Mouse (Mus musculus): ENCODE data around the gene Itpkb. TPM values are rescaled to one million over a fixed set of nuclear protein-coding genes. Genes with fewer than 3 reads are reported as not detected.
A peak's percentile ranks its signal among the peaks of the same experiment; 100 is the strongest.

Itpkb gene
- total RNA-seq, 2 experiments from 2014 or later: 15.9 to 17.7 TPM

DNA sequence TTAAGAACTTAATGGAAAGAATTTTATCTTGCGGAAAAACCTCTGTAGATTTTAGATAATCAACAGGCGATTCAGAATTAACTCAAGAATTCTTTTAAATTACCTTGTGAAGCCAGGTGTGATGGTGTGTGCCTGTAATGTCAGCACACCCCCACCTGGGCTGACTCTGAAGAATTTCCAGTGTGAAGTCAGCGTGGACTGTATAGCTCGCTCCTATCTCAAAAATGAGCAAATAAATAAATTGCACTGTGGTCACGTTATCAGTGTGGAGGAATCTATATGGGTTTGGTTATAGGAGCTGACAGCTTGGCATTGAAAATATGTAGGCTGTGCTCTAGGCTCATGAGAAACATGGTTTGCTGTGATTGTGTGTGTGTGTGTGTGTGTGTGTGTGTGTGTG, 8.9 kb downstream of the Itpkb start:
- DNase-seq (ENCODE audit: low spot score in 2 of 2): no peak

DNA sequence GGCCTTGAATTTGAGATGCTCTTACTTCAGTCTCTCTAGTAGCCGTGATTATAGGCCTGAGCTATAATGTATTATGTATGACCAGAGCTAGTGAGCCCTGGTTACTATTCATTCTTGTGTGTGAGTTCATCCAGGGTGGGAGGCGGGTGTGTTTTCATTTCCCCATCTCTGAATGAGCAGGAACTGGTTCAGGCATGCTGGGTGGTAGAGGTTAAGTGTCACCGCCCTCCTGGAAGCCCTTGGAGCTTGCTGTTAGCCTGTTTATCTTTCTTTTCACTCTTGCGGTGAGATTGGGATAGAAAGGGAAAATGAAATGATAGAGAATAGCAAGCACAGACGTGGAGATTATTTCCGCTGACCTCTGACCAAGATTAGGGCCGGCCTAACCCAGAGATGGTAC, 12.7 kb downstream of the Itpkb start:
- no peak for DNase-seq (ENCODE audit: low spot score in 2 of 2)

DNA sequence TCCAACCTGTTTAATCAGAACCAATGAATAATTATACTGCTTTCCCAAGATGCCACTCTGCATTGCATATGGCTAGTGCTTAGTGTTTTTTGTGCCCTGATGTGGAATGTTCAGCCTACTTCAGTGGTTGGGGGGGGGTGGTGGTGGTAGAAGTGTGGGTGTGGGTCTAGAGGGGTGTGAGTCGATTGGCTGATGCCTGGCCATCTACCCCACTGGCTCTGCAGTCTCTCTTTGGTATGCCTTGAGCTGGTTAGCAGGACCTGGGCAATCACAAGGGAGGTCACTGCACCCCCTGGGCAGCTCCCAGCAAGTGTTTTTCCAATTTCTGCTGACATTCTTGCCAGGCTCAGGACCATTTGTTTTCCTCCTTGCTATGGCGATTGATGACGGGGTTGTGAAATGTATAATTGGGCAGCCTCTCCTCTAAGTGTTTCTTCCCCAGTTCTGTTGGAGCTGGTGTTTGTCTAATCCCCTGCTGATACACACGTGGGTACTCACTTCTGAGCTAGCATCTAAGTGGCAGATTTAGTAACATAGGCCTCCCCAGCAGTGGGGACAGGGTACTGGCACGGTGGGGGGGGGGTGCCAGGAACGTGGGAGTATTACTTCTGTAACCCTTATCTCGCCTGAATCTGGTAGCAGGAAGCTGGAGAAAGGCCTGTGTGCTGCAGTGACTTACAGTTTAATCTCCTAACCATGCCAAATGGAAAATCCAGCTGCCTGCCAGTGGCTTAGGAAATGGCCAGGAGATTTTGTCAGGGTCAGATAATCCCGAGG, 13.3 kb downstream of the Itpkb start:
- no peak for DNase-seq (ENCODE audit: low spot score in 2 of 2)

DNA sequence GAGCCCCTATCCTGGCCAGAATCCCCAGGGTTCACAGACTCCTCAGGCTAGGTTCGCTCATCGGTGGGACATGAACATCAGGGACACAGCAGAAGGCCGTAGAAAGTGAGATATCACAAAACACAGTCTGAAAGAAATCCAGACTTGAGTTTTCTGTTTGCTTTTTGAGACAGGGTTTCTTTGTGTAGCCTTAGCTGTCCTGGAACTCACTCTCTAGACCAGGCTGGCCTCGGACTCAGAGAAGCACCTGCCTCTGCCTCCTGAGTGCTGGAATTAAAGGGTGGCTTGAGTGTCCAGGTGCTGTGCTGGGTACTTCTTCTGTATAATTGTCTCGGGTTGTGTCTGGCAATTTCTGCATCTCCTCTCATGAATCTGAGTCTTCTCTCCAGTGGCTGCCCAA, 14.8 kb downstream of the Itpkb start:
- no peak for DNase-seq (ENCODE audit: low spot score in 2 of 2)

DNA sequence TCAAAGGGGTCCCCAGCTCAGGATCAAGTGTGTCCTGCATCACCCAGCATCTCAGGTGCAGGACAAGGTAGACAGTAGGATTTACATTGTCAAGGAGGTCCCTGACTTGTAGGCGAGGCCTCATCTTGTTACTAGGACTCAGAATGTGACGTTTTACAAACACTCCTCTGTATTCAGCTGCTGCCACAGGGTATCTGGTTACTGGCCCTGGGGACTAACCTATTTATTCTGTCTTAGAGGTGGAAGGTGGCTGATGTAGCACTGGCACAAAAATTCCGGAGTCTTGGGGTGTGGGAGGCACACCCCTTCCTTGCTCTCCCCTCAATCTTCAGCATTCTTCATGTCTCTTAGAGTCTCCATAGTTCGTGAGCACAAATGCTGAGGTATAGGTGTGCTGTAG, 16.8 kb downstream of the Itpkb start:
- no peak for DNase-seq (ENCODE audit: low spot score in 2 of 2)

DNA sequence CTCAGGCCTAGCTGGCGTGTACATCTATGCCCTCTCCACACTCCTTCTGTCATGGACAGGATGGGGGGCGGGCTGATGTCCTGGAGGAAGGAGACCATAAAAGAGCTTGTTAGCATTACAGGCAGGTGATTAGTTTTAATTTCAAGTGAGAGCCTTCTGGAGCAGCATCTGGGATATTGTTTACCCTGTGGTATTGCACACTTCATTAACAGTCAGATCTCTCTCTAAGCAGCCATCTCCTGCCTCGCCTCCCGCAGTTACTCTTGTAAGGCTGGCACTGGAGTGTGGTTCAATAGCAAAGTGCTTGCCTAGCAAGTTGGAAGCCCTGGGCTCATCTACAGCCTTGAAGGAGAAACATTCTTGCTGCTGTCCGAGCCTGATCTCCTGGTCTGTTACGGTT, 17.6 kb downstream of the Itpkb start:
- no peak for DNase-seq (ENCODE audit: low spot score in 2 of 2)

DNA sequence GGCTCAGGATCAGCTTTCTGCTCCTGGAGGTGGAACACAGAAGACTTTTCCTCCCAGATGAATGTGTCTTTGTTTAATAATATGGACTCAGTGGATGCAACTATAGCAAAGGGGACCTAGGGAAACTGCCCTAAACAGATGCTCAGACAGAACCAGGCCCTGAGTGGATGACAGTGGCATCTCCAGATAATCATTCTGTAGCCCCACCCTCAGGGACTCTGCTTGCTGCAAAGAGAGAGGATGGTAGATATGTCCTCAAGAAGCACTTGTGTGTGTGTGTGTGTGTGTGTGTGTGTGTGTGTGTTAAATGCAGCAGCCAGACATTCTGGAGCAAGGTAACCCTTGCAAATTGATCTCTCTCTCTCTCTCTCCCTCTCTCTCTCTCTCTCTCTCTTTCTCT, 18.8 kb downstream of the Itpkb start:
- no peak for DNase-seq (ENCODE audit: low spot score in 2 of 2)

DNA sequence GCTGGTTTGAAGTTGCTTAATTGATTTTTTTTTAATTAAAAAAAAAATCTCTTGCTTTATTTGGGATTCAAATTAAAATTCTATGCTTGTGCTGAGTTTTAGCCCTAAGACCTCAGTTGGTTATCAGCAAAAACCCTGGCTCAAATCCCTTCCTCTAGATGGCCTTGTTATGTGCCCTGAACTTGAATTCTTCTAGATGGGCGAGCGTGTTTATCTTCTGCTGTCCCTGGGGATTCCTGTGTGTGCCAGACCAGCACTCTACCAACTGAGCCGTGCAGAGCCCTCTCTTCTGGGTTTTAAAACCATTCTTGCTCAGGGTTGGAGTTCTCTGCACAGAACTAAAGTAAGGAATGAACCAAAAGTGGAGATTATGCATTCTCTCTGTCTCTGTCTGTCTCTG, 22.0 kb downstream of the Itpkb start:
- no peak for DNase-seq (ENCODE audit: low spot score in 2 of 2)

DNA sequence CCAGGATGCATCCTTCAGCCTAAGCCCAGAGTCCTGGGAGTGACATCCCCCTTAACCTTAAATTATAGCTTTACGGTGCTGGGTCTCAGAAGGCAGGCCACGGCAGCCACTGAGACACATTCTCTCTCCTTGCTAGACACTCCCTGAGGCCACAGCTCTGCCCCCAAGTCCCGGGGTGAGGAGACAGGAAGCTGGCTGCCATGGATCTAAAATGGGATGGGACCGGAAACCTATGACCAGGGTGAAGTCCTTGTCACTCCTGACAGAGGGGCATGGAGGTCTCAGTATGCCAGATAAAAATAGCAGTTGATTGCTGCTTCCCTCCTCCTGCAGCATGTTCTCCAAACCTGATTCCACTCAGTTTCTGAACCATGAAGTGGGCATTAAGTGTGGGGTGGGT, 23.8 kb downstream of the Itpkb start:
- no peak for DNase-seq (ENCODE audit: low spot score in 2 of 2)

DNA sequence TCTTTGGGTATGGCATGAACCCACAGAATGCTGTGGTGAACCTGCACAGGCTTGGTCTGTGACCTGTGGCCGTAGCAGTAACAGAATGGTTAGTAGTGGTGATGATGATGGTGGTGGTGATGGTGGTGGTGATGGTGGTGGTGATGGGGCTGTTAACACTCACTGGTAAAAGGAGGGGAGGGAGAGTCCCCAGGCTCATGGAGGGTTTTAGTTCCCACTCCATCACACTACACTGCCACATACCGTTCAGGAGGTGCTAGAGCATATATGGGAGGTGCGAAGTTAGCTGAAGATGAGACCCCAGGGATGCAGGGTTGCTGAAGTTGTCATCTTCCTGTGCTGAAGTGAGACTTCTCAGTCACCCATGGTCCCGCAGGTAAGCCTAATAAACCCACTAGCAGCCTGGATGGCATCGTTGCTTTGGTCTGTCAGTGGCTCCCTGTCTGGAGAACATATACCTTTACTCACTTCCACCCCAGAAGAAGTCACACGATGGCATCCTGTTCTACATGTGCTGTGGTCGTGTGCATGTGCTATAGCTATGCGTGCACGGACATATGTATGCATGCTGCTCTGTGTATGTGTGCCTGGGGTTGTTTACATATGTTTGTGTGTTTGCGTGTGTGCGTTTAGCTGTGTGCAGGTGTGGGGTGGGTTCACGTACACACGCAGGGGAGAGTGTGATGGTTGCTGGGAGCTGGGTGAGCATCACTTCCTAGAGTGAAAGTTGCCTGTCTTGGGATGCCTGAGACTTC, 24.9 kb downstream of the Itpkb start:
- no peak for DNase-seq (ENCODE audit: low spot score in 2 of 2)

DNA sequence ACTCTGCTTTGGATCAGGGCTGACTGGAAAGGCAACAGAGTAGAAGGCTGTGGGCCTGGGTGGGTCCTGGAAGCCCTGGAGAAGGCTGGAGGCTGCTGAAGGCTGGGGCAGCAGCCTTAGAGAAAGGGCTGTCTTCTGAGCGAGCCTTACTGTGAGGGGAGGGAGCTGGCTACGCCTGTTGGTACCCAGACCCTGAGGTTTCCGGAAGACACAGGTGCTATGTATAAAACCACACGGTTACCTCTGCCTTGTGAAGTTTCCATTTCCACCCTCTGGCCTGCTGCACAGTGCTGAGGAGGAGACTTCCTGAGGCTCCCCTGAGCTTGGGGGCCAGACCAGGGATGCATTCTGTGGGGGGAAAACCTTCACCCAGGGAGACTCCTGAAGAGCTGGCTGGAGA, 25.9 kb downstream of the Itpkb start:
- DNase-seq (ENCODE audit: low spot score in 2 of 2): no peak

DNA sequence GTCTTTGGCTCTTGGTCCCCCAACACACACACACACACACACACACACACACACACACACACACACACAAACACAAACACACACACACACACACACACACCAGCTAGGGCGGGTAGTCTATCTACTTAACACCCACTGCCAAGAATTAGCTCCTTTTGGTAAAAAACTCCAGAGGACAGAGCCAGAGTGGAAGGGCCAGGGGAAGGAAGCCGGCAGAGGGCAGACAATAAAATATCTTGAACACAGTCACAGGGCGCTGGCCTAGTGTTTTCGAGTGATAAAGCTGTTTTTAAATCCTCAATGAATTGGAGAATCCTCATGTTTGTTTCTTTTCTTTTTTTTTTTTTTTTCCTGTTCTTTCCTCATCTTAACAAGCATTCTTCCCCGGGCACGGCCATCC, 26.6 kb downstream of the Itpkb start:
- DNase-seq (ENCODE audit: low spot score in 2 of 2): no peak

DNA sequence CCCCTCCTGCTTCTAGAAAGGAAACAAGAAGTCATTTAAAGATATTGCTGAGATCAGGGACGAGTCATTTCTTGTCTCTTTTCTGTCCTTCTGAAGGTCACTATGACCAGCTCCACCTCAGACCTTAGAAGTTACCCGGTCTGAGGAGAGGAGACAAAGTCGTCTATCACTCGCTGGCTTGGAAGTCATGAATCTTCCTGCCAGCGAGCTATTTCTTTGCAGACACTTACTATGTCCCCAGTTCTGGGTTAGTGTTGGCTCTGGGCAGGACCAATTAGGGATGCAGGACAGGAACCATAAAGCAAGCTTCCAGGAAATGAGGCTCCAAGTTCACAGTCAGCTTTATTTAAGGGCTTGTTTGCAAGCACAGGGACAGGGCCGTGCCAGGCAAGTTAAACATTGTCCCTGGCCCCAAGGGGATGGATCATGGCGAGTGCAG, 27.6 kb downstream of the Itpkb start:
- no peak for DNase-seq (ENCODE audit: low spot score in 2 of 2)

DNA sequence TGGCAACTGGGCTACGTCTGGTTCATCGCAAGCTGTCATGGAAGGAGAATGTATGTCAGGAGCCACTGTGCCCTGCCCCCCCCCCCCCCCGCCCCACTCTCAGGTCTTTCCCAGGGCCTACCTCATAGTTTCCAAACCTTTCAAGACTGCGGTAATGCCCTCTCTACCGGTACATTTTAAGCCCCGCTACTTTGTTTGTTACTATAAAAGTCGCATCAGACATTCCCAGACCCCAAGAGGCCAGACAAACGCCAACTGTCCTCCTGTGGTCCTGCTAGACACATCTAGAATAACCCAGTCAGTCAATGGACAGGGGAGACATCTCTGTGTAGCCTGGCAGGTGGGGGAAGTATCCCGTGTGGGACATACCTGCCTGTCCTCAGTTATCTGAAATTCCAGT, 28.2 kb downstream of the Itpkb start:
- DNase-seq (ENCODE audit: low spot score in 2 of 2): no peak

DNA sequence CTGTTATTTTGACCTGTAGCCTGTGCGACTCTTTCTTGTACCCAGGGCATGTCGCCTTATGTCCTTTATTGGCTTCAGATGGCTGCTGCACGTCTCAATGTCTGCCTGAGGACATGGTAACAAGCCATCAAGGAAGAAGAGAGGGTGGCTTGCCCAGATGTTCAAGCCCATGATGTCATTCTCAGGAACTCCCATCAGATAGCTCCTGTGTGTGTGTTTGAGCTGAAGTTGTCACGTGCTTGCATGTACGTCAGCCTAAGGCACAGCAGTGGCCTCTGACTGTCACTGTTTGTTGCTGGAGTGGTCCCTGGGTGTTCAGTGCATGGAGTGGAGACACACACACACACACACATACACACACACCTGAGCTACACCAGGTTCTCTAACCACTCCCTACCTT, 29.0 kb downstream of the Itpkb start:
- DNase-seq (ENCODE audit: low spot score in 2 of 2): no peak

DNA sequence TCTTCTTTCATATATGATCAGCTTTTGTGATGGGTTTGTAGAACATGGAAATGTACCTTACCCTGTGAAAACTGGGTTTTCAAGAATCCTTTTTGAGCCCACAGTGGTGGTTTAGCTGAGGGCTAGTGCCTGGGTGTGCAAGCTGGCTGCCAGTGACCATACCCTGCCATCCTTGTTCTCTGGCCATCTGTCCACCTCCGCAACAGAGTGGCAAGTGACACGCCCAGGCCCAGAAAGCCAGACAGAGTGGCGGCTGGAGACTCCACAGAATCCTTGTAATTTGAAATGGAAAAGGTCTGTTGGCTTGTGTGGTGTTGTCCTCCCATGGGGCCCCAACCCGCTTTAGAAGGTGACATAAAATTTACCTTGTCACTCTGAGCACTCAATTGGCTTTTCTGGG, 31.9 kb downstream of the Itpkb start:
- DNase-seq (ENCODE audit: low spot score in 2 of 2): no peak

DNA sequence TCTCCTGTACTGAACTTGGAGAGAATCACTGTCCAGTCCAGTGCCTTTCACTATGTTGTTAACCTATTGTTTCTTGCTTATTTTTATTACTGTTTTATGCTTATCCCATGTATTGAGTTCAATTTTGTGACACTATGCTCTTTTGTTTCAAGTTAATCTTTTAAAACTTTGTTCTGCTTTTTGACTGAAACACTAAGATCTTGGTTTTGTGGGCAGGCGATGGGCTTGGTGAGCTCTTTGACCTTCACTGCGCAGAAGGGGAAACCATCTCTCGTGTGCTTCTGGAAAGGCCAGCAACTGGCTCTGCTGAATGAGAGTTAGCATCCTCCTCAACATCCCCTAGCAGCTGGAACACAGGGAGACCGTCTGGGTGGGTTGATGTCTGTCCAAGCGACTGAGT, 32.6 kb downstream of the Itpkb start:
- no peak for DNase-seq (ENCODE audit: low spot score in 2 of 2)

DNA sequence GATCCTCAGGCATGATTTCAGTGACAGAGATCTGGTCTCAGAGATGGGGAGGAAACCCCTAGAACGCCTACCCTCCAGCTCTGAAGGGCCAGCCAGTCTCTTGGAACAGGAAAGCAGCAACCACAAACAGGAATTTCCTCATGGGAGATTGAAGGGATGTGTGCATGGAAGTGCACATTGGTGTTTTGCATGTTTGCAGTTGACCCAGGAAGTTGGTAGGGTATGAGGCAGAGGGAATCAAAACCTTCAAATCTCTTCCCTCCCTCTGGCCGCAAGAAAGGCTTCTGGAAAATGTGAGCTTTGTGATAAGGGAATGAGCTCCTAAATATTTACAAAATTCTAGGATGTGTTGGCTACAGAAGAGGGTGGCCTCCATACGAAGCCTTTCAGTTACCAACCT, 33.0 kb downstream of the Itpkb start:
- DNase-seq (ENCODE audit: low spot score in 2 of 2): no peak

DNA sequence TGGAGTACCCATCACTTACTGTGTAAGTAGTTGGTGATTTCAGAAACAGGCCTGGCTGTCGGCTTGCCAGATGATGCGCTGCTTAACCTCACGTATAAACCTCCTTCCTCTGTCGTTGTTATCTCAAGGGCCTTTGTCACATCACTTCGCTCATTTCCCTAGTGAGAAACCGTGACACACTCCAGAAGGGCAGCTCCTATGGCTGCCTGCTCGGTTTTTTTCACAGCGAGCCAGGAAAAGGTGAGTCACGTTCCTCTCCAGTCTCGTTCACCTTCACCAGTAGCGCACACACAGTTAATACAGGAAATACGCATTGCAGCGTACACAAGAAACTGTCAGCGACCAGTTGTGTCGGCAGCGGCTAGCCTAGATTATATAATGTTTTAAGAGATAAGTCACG, 33.7 kb downstream of the Itpkb start:
- DNase-seq (ENCODE audit: low spot score in 2 of 2): no peak

DNA sequence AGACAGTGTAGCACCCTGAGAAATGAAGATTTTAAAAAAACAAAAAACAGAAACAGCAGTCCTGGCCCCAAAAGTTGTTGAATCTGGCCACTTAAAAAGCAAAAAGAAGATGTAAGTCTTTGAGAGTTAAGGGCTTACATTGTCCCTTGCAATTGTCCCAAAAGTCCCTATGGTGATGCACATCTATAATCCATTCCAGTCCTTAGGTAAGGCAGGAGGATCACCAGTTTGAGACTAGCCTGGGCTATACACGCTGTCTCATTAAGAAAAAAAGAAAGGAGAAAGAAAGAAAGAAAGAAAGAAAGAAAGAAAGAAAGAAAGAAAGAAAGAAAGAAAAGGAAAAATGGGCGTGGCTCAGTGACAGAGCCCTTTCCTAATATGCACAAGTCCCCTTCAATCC, 34.4 kb downstream of the Itpkb start:
- DNase-seq (ENCODE audit: low spot score in 2 of 2): no peak

DNA sequence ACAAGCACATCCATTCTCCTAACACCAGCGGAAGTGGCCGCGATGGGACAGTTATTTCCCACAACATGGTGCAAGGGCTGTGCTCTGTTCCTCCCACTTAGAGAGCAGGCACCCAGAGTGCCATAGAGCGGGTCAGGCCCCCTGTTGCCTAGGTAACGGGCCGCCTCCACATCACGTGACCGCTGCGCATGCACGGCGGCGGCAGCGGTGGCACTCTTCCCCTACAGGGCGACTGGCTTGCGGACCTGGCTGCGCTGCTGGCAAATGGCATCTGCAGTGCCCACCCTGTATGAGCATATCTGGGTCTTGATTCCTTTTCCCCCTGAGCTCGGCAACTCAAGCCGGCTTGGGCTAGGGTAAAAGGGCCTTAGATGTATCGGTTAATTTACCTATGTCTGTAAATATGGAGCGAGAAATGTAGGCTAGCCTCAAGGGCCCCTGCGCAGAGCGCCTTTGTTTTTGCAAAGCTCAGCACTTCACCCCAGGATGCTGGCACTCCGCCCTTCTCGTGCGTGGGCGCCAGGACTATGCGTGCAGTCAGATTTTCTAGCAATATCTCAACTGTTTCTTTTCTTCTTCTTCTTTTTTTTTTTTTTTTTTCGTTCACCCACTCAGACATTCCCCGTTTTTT, 35.0 kb downstream of the Itpkb start:
- peak; percentile 88 to 94 for DNase-seq (ENCODE audit: low spot score in 2 of 2)
